Mouse (Mus musculus) olfactory bulb, adult 2 months (tissue): ENCODE results near the gene Spats2l.

Source experiments
- CTCF ChIP-seq: fragments of 200-500 bp; IDR thresholded peaks from 2 replicates; pipeline ENCODE4 v1.5.1; 2012; ENCODE audit warnings: low read depth, mild to moderate bottlenecking, low read length, moderate library complexity; ENCODE audit not compliant: insufficient read depth
- POLR2A ChIP-seq: fragments of 200-500 bp; IDR thresholded peaks from 2 replicates; pipeline ENCODE4 v1.6.1; 2012; ENCODE audit warnings: mild to moderate bottlenecking, low read depth, low read length, moderate library complexity; ENCODE audit not compliant: insufficient read depth

- TF ChIP-seq POLR2A, result no peak
- TF ChIP-seq CTCF, result no peak
These were observed 131.9 kb downstream of the Spats2l start for GRCm38 (mm10) chr1:57905912-57906311.
